Mouse (Mus musculus) heart, embryonic 15.5 days (tissue): ENCODE results near the gene Mup11. TPM values are rescaled to one million over a fixed set of nuclear protein-coding genes. Genes with fewer than 3 reads are reported as not detected.
"Not testable (repeated sequence)": the region's sequence is repeated elsewhere in the genome, so short reads cannot be mapped to it uniquely, and the experiment has no call there.

Source experiments
- ATAC-seq: fragments of 200-750 bp; cut with Nextera tagmentation; replicated peaks from 2 replicates; pipeline ENCODE4 v1.8.0; 2017; ENCODE audit warnings: low read depth, moderate TSS enrichment; ENCODE audit not compliant: insufficient number of reproducible peaks, insufficient read depth, low FRiP score
- H3K27ac ChIP-seq: fragments of 300-500 bp; sonication (generic); 2 replicates; pipeline ENCODE4 v1.5.1; 2015; ENCODE audit warnings: mild to moderate bottlenecking, inconsistent platforms
- H3K27me3 ChIP-seq: fragments of 300-500 bp; sonication (generic); 2 replicates; pipeline ENCODE4 v1.6.1; 2015; ENCODE audit warnings: inconsistent platforms
- H3K36me3 ChIP-seq: fragments of 300-500 bp; sonication (generic); 2 replicates; pipeline ENCODE4 v1.6.1; 2015; ENCODE audit warnings: mild to moderate bottlenecking, inconsistent platforms
- H3K4me1 ChIP-seq: fragments of 300-500 bp; sonication (generic); replicated peaks from 2 replicates; pipeline ENCODE4 v1.6.1; 2015; ENCODE audit warnings: inconsistent platforms
- H3K4me2 ChIP-seq: fragments of 300-500 bp; sonication (generic); 2 replicates; pipeline ENCODE4 v1.6.1; 2015; ENCODE audit warnings: inconsistent platforms, mild to moderate bottlenecking, moderate library complexity
- H3K4me3 ChIP-seq: fragments of 300-500 bp; sonication (generic); 2 replicates; pipeline ENCODE4 v1.5.1; 2015; ENCODE audit warnings: mild to moderate bottlenecking, inconsistent platforms
- H3K9ac ChIP-seq: fragments of 300-500 bp; sonication (generic); 2 replicates; pipeline ENCODE4 v1.6.1; 2015; ENCODE audit warnings: mild to moderate bottlenecking, inconsistent platforms
- H3K9me3 ChIP-seq: fragments of 300-500 bp; sonication (generic); replicated peaks from 2 replicates; pipeline ENCODE4 v1.6.1; 2016; ENCODE audit warnings: inconsistent platforms
- WGBS: fragments of 180-500 bp; shearing (Covaris S2); methylation state at CpG from one replicate; pipeline ENCODE4 v1.1.7; 2015; ENCODE audit warnings: mixed read lengths; 5-methylcytosine and 5-hydroxymethylcytosine counted together
- polyA plus RNA-seq: library from polyadenylated mRNA; unstranded; fragments of >200 nt; fragmentation: Nextera tagmentation; extraction: Ambion mirVana; gene quantifications from 2 replicates; pipeline ENCODE4 v1.2.1, GENCODE M21; 2015

Gene Mup11
- polyA plus RNA-seq = not detected in 2 replicates

DNA sequence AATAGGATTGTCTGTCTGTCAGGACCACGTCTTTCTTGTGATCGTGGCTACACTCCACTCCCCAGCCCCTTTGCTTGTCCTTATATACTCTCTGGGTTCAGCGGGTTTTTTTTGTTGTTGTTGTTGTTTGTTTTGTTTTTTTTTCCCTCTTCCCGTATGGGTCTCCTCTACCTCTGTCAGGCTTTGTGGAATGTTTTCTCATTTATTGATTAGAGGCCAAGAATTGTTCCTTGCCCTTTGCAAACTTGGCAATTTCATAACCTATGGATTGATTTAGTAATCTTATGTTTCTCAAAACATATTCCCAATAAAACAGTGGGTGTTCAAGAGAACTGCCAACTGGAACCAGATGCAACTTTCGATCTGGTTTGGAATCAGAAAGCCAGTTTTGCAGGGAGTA lies at the start of gene Mup11:
Gene Mup11 (minus strand): TSS at position 101 of the 400 bp plus-strand sequence.
- H3K4me2 ChIP-seq, H3K9me3 ChIP-seq, H3K27me3 ChIP-seq, H3K4me1 ChIP-seq, H3K36me3 ChIP-seq, ATAC-seq, H3K9ac ChIP-seq, H3K4me3 ChIP-seq, H3K27ac ChIP-seq: not testable (repeated sequence)
- WGBS = 65% methylated on average over 5 of the region's 5 CpGs

Other genes starting within 250 kb of the Mup11 start
- gene Mup9, start 240.5 kb downstream of the Mup11 start, polyA plus RNA-seq = not detected in 2 replicates
- not detected in 2 replicates for gene Mup1, start 160.5 kb downstream of the Mup11 start, polyA plus RNA-seq
- not detected in 2 replicates for gene Mup10, start 80.2 kb downstream of the Mup11 start, polyA plus RNA-seq
- gene Mup12, start 78.9 kb upstream of the Mup11 start, polyA plus RNA-seq = not detected in 2 replicates
- not detected in 2 replicates for gene Mup22, start 159.1 kb upstream of the Mup11 start, polyA plus RNA-seq